Mouse (Mus musculus) olfactory bulb, adult 2 months (tissue): ENCODE data around the gene Sccpdh.

Source experiments
- CTCF ChIP-seq: fragments of 200-500 bp; IDR thresholded peaks from 2 replicates; pipeline ENCODE4 v1.5.1; 2012; ENCODE audit warnings: low read depth, mild to moderate bottlenecking, low read length, moderate library complexity; ENCODE audit not compliant: insufficient read depth
- POLR2A ChIP-seq: fragments of 200-500 bp; IDR thresholded peaks from 2 replicates; pipeline ENCODE4 v1.6.1; 2012; ENCODE audit warnings: mild to moderate bottlenecking, low read depth, low read length, moderate library complexity; ENCODE audit not compliant: insufficient read depth

GRCm38 (mm10) chr1:179644151-179644550, 23.9 kb upstream of the Sccpdh start:
- TF ChIP-seq CTCF (no peak), POLR2A (no peak)
